Mouse (Mus musculus): ENCODE results near the gene Tead2. TPM values are rescaled to one million over a fixed set of nuclear protein-coding genes. Genes with fewer than 3 reads are reported as not detected.
A peak's percentile ranks its signal among the peaks of the same experiment; 100 is the strongest.

Gene Tead2
- polyA plus RNA-seq, 1 experiment from 2014 or later = 207 TPM

DNA sequence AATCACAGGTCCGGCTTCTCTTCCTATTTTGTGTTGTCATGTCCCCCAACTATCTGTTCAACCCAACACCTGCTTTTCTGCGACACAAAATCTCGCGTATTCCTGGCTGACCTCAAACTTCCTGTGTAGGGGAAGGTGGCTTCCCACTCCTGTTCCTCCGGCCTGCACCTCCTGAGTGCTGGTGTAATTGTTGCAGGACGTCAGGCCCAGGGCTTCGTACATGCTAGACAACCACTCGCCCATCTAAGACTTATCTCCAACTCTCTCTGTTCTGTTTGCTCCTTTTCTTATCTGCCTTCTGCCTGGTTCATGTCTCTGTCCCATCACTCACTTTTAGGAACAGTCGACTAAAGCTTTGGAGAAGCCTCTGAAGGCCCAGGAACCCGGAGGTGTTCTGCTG lies 4.5 kb upstream of the Tead2 start:
- H3K36me3 ChIP-seq = no peaks in the 10 kb centered on the region
- peaks cover 29% of the 10 kb centered on the region for H3K27me3 ChIP-seq
- H3K4me1 ChIP-seq = peaks cover 16% of the 10 kb centered on the region
- H3K4me2 ChIP-seq = peak overlapping the region; percentile 54; the same call in 1 of the 2 replicates
- no peak overlapping the region for H3K27ac ChIP-seq
- ATAC-seq (replicated peaks; ENCODE audit: low FRiP score) = no peak
- whole genome bisulfite sequencing = 64% methylated on average over 10 of the region's 10 CpGs
- no peaks in the 10 kb centered on the region for H3K9me3 ChIP-seq (replicated peaks)
- no peak overlapping the region for H3K9ac ChIP-seq
- H3K4me3 ChIP-seq (replicated peaks) = no peak overlapping the region

DNA sequence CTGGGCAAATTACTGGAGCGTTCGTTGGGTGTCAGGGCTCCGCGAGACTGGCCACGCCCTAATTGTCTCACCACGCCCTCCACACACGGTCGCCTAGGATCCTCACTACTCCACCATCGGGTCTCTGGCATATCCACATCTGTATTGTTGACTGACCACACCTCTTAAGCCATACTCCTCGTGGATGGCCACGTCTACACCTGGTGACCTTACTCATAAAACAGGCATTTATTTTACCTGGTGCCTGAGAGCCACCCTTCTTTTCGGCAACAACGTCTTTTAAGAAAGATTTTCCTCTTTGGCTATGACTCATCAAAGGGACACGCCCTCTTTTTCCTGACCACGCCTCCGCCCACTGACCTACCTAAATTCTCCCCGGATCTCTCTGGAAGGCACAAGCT lies 3.7 kb upstream of the Tead2 start, which contains the start of gene Dkkl1:
Dkkl1 (minus strand) TSS at position 297 of the 401 bp plus-strand sequence.
- ATAC-seq (replicated peaks; ENCODE audit: low FRiP score) = no peak
- Histone ChIP-seq H3K36me3 (no peaks in the 10 kb centered on the region), H3K27me3 (peaks cover 29% of the 10 kb centered on the region), H3K4me2 (peak within 1 kb of the TSS; percentile 54), H3K4me1 (peaks cover 20% of the 10 kb centered on the region), H3K9ac (no peak within 1 kb of the TSS), H3K4me3 (replicated peaks) (peak within 1 kb of the TSS; percentile 22), H3K9me3 (replicated peaks) (no peaks in the 10 kb centered on the region), H3K27ac (no peak within 1 kb of the TSS)
- 4% methylated on average over 17 of the region's 17 CpGs for WGBS

DNA sequence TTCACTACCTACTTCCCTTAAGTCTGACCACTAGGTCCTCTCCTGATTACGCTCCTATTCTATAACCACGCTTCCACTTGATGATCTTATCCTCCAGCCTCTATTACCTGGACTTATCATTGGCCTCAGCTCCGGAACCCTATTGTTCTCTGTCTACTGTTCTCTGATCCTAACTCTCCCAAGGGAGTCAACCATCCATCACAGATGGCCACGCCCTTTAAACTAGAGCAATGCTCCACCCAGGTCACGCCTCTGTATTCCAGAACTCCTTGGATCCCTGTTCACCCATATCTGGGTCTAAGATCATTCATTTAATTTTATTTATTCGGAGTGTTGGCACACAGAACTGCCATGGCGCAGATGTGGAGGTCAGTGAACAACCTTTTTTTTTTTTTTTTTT lies 3.2 kb upstream of the Tead2 start:
- H3K9me3 ChIP-seq (replicated peaks) = no peaks in the 10 kb centered on the region
- WGBS = 72% methylated on average over 7 of the region's 7 CpGs
- peaks cover 3% of the 10 kb centered on the region for H3K36me3 ChIP-seq

DNA sequence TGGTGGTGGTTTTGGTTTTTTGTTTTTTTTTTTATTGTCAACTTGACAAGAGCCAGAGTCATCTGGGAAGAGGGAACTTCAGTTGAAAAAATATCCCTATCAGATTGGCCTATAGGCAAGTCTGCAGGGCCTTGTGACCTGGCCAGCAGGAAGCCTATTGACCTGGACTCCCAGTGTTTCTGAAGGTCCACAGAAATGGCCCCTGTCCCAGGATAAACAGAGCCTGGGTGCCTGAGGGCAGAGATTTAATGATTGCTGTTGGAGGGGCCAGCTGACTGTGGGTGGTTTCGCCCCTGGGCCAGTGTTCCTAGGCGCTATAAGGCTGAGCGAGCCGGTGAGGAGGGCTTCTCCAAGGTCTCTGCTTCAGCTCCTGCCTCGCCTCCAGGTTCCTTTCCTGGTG lies 1.8 kb upstream of the Tead2 start:
- Histone ChIP-seq H3K36me3 (peaks cover 17% of the 10 kb centered on the region), H3K27ac (no peak overlapping the region), H3K9me3 (replicated peaks) (no peaks in the 10 kb centered on the region), H3K4me1 (peaks cover 37% of the 10 kb centered on the region), H3K9ac (no peak overlapping the region), H3K4me3 (replicated peaks) (no peak overlapping the region), H3K4me2 (no peak overlapping the region), H3K27me3 (peaks cover 29% of the 10 kb centered on the region)
- ATAC-seq (replicated peaks; ENCODE audit: low FRiP score) = no peak
- WGBS = 47% methylated on average over 5 of the region's 5 CpGs

More for the DNA sequence above, 3.2 kb upstream of the Tead2 start:
- Histone ChIP-seq H3K4me1 (peaks cover 25% of the 10 kb centered on the region), H3K27ac (no peak overlapping the region), H3K4me3 (replicated peaks) (no peak overlapping the region), H3K4me2 (peak overlapping the region; percentile 54; the same call in 1 of the 2 replicates), H3K27me3 (peaks cover 29% of the 10 kb centered on the region), H3K9ac (no peak overlapping the region)
- ATAC-seq (replicated peaks; ENCODE audit: low FRiP score) = no peak

DNA sequence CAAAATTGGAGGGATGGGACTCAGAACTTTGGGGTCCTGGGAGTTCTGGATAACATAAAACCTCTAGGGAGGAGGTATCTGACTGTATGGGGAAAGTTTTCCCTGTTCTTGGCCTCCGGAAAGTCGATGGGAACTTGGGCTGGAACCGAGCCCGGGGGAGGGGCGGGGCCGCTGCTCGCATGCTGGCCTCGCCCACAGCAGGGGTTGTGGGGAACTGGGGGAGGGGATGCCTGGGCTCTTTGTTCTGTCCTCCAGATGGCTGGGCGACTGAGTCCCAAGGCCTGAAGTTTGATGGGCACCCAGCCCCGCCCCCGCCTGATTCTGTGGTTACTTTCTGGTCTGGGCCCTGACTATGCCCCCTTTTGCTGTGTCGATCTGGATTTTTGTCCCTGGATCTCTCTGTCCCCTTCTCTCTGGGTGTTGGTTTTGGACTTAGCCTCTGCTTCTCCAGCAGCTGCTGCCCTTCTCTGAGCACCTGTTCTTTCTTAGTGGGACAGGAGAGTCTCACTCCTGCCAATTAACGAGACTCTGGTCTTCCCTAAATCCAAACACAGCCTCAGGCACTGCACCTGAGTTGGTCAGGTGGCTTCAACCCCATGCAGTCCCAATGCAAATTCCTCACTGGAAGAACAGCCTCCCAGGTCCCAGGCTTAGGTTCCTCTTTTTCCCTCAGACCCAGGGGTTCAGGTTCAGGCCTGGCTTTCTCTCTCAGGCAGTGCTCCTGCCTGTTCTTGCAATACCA lies 1.1 kb downstream of the Tead2 start:
- peak overlapping the region; percentile 96 for H3K27ac ChIP-seq
- no peaks in the 10 kb centered on the region for H3K9me3 ChIP-seq (replicated peaks)
- 2% methylated on average over 13 of the region's 13 CpGs for WGBS
- peak overlapping the region; percentile 98 for H3K9ac ChIP-seq
- H3K4me2 ChIP-seq = peak overlapping the region; percentile 75
- peak; percentile 84 for ATAC-seq (replicated peaks; ENCODE audit: low FRiP score)
- peaks cover 52% of the 10 kb centered on the region for H3K4me1 ChIP-seq
- peaks cover 46% of the 10 kb centered on the region for H3K36me3 ChIP-seq
- peak overlapping the region; percentile 87 for H3K4me3 ChIP-seq (replicated peaks)
- H3K27me3 ChIP-seq = peaks cover 9% of the 10 kb centered on the region

DNA sequence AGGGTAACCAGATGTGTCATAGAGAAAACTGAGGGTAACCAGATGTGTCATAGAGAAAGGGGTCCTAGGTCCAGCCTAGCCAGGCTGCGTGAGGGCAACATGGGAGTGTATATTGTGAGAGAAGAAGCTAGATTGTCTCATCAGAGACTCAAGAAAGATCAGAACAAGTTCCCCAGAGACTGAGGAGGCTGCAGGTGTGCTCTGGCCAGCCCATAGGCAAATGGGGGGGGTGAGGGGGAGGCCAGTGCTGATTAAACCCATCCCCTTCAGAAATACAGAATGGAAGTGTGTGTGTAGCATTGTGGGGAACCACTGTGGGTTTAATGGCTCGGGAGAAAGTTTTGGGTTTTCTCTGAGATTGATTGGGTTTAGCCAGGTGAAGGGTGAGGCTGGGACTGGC lies 6.1 kb downstream of the Tead2 start:
- Histone ChIP-seq H3K9ac (no peak overlapping the region), H3K9me3 (replicated peaks) (no peaks in the 10 kb centered on the region), H3K36me3 (peaks cover 97% of the 10 kb centered on the region), H3K27me3 (no peaks in the 10 kb centered on the region), H3K27ac (no peak overlapping the region), H3K4me1 (peaks cover 37% of the 10 kb centered on the region), H3K4me3 (replicated peaks) (no peak overlapping the region), H3K4me2 (no peak overlapping the region)
- 82% methylated on average over 2 of the region's 2 CpGs for WGBS
- ATAC-seq (replicated peaks; ENCODE audit: low FRiP score) = no peak

DNA sequence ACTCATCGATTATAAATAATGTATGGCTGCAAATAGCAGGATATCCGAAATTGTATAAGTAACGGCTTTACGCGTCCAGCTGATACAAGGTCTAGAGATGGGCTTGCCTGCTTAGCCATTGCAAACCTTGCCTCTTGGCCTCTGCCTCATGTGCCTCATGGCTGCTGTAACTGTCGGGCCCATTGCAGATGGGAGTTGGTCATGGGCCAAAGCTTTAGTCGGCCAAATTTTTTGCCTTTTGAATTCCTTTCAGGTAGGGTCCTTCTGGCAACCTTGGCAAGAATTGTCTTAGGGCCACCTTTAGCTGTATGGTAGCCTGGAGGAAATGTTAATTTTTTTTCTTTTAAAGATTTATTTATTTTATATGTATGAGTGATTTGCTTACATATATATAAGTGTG lies 9.3 kb downstream of the Tead2 start:
- Histone ChIP-seq H3K4me2 (no peak overlapping the region), H3K27me3 (no peaks in the 10 kb centered on the region), H3K9ac (no peak overlapping the region), H3K9me3 (replicated peaks) (no peaks in the 10 kb centered on the region), H3K27ac (no peak overlapping the region), H3K4me3 (replicated peaks) (no peak overlapping the region), H3K4me1 (peaks cover 10% of the 10 kb centered on the region; the same call in 1 of the 2 replicates), H3K36me3 (peaks cover 99% of the 10 kb centered on the region)
- no peak for ATAC-seq (replicated peaks; ENCODE audit: low FRiP score)
- 92% methylated on average over 7 of the region's 7 CpGs for WGBS

DNA sequence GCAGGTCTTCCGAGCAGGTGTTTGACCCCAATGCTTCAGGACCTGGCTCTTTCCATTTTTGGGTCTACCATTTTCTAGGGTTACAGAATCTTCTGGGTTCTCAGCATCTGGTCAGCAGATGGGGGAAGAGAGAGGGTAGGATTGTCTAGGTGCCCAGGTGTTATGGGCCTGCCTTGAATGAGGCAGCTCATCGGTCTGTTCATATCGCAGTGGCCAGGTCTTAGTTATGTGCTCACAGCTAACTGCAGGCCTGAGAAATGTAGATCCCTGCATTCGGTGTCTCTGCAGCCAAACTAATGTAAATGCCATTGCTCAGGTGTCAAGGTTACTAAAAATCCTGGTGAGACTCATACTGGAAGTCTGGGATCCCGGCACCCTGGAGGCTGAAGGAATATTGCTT lies 10.9 kb downstream of the Tead2 start:
- 95% methylated on average over 5 of the region's 5 CpGs for WGBS
- no peak overlapping the region for H3K9ac ChIP-seq
- peaks cover 92% of the 10 kb centered on the region for H3K36me3 ChIP-seq
- no peak for ATAC-seq (replicated peaks; ENCODE audit: low FRiP score)
- H3K27me3 ChIP-seq = no peaks in the 10 kb centered on the region
- H3K4me1 ChIP-seq = no peaks in the 10 kb centered on the region
- H3K4me3 ChIP-seq (replicated peaks) = no peak overlapping the region
- H3K27ac ChIP-seq = no peak overlapping the region
- no peak overlapping the region for H3K4me2 ChIP-seq
- H3K9me3 ChIP-seq (replicated peaks) = no peaks in the 10 kb centered on the region

DNA sequence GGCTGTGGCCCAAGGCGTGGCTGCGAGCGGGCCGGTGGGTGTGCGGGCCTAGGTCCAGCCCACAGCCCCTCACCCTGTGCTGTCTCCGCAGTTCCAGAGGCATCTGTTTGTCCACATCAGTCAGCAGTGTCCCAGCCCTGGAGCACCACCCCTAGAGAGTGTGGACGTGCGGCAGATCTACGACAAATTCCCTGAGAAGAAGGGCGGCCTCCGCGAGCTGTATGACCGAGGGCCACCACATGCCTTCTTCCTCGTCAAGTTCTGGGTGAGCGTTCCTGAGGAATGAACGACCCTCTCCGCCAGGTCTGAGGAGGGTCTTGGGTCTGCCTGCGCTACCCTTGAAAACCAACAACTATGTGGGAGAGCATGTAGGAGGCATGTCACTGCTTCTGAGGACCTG lies 13.0 kb downstream of the Tead2 start:
- ATAC-seq (replicated peaks; ENCODE audit: low FRiP score) = no peak; the same call in 1 of the 2 replicates

DNA sequence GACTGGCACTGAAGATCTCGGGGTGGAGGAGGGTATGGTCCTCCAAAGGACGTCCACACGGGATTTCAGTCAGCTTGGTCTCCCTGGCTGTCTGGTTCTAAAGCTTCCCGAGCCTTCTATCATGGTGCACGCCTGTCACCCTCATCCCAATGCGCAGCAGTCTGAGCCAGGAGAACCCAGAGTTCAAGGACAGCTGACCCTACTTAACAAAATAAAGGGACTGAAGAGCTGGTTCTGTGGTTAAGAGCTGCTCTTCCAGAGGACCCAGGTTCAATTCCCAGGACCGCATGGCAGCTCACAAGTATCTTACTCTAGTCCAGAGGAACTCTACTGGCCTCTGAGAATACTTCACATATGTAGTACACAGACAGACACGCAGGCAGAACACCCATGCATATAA lies 13.5 kb downstream of the Tead2 start:
- Histone ChIP-seq H3K27ac (no peak overlapping the region), H3K4me3 (replicated peaks) (no peak overlapping the region), H3K9me3 (replicated peaks) (no peaks in the 10 kb centered on the region), H3K4me1 (peaks cover 14% of the 10 kb centered on the region), H3K4me2 (no peak overlapping the region), H3K36me3 (peaks cover 89% of the 10 kb centered on the region), H3K9ac (no peak overlapping the region), H3K27me3 (no peaks in the 10 kb centered on the region)
- WGBS = 93% methylated on average over 8 of the region's 8 CpGs
- no peak for ATAC-seq (replicated peaks; ENCODE audit: low FRiP score)

More for the DNA sequence above, 13.0 kb downstream of the Tead2 start:
- 91% methylated on average over 18 of the region's 18 CpGs for WGBS
- H3K27me3 ChIP-seq = no peaks in the 10 kb centered on the region
- no peaks in the 10 kb centered on the region for H3K9me3 ChIP-seq (replicated peaks)
- H3K4me1 ChIP-seq = peaks cover 9% of the 10 kb centered on the region
- H3K36me3 ChIP-seq = peaks cover 90% of the 10 kb centered on the region
- no peak overlapping the region for H3K27ac ChIP-seq
- H3K4me3 ChIP-seq (replicated peaks) = no peak overlapping the region
- no peak overlapping the region for H3K9ac ChIP-seq
- H3K4me2 ChIP-seq = no peak overlapping the region

DNA sequence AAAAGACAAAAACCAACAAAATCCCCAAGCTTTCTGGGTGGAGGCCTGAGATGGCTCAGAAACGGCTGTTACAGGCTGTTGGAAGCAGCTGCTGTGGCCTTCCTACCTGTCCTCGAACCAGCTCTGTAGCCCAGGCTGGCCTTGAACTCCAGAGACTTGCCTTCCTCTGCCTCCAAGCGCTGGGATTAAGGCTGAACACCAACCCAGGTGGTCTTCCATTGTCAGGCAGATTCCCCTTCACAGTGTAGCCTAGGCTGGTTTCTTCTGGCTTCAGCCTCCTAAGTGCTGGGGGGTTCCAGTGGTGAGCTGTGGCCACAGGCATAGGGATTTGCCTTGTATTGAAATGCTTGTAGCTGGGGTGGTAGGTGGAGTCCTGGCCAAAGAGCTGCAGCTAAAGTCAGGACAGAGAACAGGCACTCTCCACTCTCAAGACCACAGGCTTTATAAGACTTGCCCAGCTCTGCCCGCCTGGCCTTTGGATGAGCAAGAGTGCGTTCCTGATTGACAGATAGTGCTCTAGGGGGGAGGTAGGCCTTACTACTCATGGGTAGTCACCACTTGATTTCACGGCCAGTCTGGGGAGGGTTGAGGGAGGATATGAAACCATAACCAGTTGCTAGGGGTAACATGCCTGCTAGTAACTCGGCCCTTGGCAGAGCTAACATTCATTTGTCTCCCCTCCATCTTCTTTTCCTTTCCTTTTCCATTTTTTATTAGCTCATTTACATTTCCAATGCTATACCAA lies 14.1 kb downstream of the Tead2 start:
- Histone ChIP-seq H3K4me1 (peaks cover 20% of the 10 kb centered on the region), H3K27ac (no peak overlapping the region), H3K9me3 (replicated peaks) (no peaks in the 10 kb centered on the region), H3K9ac (no peak overlapping the region), H3K36me3 (peaks cover 84% of the 10 kb centered on the region), H3K4me2 (no peak overlapping the region), H3K4me3 (replicated peaks) (no peak overlapping the region), H3K27me3 (no peaks in the 10 kb centered on the region)
- 84% methylated on average over 7 of the region's 7 CpGs for WGBS
- no peak for ATAC-seq (replicated peaks; ENCODE audit: low FRiP score)

DNA sequence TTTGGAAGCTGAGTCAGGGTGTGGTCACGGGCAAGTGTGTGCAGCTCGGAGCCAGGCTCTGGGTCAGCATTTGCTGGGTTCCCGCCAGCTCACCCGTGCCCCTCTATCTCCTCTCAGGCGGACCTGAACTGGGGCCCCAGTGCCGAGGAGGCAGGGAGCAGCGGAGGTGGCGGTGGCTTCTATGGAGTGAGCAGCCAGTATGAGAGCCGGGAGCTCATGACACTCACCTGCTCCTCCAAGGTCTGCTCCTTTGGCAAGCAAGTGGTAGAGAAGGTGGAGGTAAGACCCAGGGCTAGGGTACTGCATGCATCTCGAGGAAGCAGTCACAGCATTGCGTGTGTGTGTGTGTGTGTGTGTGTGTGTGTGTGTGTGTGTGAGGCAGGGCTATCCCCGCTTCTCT lies 15.6 kb downstream of the Tead2 start:
- peaks cover 68% of the 10 kb centered on the region for H3K36me3 ChIP-seq
- 88% methylated on average over 12 of the region's 12 CpGs for WGBS
- no peak for ATAC-seq (replicated peaks; ENCODE audit: low FRiP score)
- H3K4me3 ChIP-seq (replicated peaks) = no peak overlapping the region
- no peak overlapping the region for H3K27ac ChIP-seq
- H3K9me3 ChIP-seq (replicated peaks) = no peaks in the 10 kb centered on the region
- H3K4me1 ChIP-seq = peaks cover 35% of the 10 kb centered on the region
- peaks cover 3% of the 10 kb centered on the region for H3K27me3 ChIP-seq
- no peak overlapping the region for H3K4me2 ChIP-seq
- H3K9ac ChIP-seq = no peak overlapping the region
